In the genomic region with DNA sequence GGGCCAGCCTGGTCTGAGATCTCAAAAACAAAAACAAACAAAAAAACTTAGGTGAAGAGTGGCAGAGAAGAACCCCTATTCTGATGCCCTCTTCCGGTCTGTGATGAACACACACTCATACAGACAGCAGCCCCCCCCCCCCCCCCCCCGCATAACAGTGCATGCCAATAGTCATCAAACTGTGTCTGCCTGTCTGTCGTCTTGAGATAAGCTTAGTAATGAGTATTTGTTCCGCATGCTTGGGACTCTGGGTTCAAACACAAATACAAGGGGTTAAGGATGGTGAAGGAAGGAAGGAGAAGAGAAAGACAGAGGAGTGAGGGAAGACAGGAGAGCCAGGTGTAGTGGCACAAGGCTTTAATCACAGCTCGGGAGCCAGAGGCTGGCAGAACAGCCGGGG, we compare ENCODE assay signal across 32 mouse cellular contexts. TPM values are rescaled to one million over a fixed set of nuclear protein-coding genes. Genes with fewer than 3 reads are reported as not detected.
DNase-seq lines count a peak whose midpoint lies in the region; ATAC-seq lines count a peak whose summit lies in the region.
"Had no signal": no experiment of that assay in that cellular context is flagged by ENCODE, and none has a peak within 500 bp of the region (broad histone marks: within the 10 kb centered on the region; RNA-seq: fewer than 3 reads in every experiment).

No protein-coding gene starts in this region.

- no peaks in the 10 kb centered on the region for H3K9me3 ChIP-seq in liver, embryonic 12.5 days (replicated peaks)
- H3K9me3 ChIP-seq in liver, embryonic 15.5 days (replicated peaks), result no peaks in the 10 kb centered on the region
- H3K9me3 ChIP-seq: embryonic facial prominence, embryonic 10.5 days; forebrain, embryonic 12.5 days; forebrain, embryonic 15.5 days; heart, embryonic 10.5 days; heart, embryonic 13.5 days; hindbrain, embryonic 15.5 days had no signal

- H3K9ac ChIP-seq in liver, embryonic 12.5 days, result no peak overlapping the region
- no peak overlapping the region for H3K9ac ChIP-seq in liver, embryonic 15.5 days
- H3K9ac ChIP-seq: embryonic facial prominence, embryonic 13.5 days; forebrain, embryonic 12.5 days; forebrain, embryonic 15.5 days; heart, embryonic 13.5 days; hindbrain, embryonic 15.5 days had no signal

- ATAC-seq in liver, embryonic 12.5 days, result peak; percentile 72
- ATAC-seq in liver, embryonic 15.5 days (ENCODE audit: insufficient read depth), result 0 out of 2 replicates have a peak, but pooled peaks have one; percentile 37
- peak; percentile 72 for ATAC-seq in megakaryocyte-erythroid progenitor cell, adult 5-6 weeks (replicated peaks; ENCODE audit: low FRiP score, low TSS enrichment, poor library complexity, severe bottlenecking)
- ATAC-seq: activated CD4-positive, CD25-positive, alpha-beta regulatory T cell, adult 4 months; forebrain, embryonic 15.5 days had no signal

- no peaks in the 10 kb centered on the region for H3K27me3 ChIP-seq in liver, embryonic 12.5 days (replicated peaks)
- H3K27me3 ChIP-seq in liver, embryonic 15.5 days, result no peaks in the 10 kb centered on the region
- H3K27me3 ChIP-seq: embryonic facial prominence, embryonic 13.5 days; forebrain, embryonic 12.5 days; forebrain, embryonic 15.5 days; heart, embryonic 13.5 days; hindbrain, embryonic 15.5 days had no signal

- peak; percentile 26 for DNase-seq in MEL-GATA-1-ER (ENCODE audit: extremely low read depth, low read depth)
- no peak for DNase-seq in embryo, embryonic 9.5 days (ENCODE audit: extremely low spot score)
- DNase-seq in layer of hippocampus, adult 9-11 months, result no peak
- DNase-seq in B cell, adult 2 months, result no peak
- no peak for DNase-seq in gastrocnemius, adult 8-10 months (ENCODE audit: low spot score in 2 of 2)
- DNase-seq: adrenal gland, postnatal 10 days; cerebellum, adult 11 months; cerebellum, adult 2 months; cerebellum, adult 9-11 months; cerebellum, postnatal 25 days; gastrocnemius, postnatal 10 days; gastrocnemius, postnatal 36 days; heart, adult 2 months; heart, postnatal 14 days; heart, postnatal 4 days had no signal

- peaks cover 11% of the 10 kb centered on the region for H3K4me1 ChIP-seq in liver, embryonic 12.5 days
- H3K4me1 ChIP-seq in liver, embryonic 15.5 days (replicated peaks), result 0 out of 2 replicates have a peak, but pooled peaks cover 3% of the 10 kb centered on the region
- H3K4me1 ChIP-seq: embryonic facial prominence, embryonic 10.5 days; embryonic facial prominence, embryonic 13.5 days; forebrain, embryonic 12.5 days; forebrain, embryonic 15.5 days; heart, embryonic 10.5 days; heart, embryonic 13.5 days; hindbrain, embryonic 15.5 days had no signal

- no peak overlapping the region for H3K27ac ChIP-seq in liver, embryonic 12.5 days
- H3K27ac ChIP-seq in liver, embryonic 15.5 days (replicated peaks), result no peak overlapping the region
- H3K27ac ChIP-seq: embryonic facial prominence, embryonic 10.5 days; embryonic facial prominence, embryonic 13.5 days; forebrain, embryonic 12.5 days; forebrain, embryonic 15.5 days; heart, adult 2 months; heart, embryonic 10.5 days; heart, embryonic 13.5 days; hindbrain, embryonic 15.5 days had no signal

- no peak overlapping the region for H3K4me2 ChIP-seq in liver, embryonic 12.5 days
- no peak overlapping the region for H3K4me2 ChIP-seq in liver, embryonic 15.5 days
- H3K4me2 ChIP-seq: embryonic facial prominence, embryonic 13.5 days; forebrain, embryonic 12.5 days; forebrain, embryonic 15.5 days; heart, embryonic 13.5 days; hindbrain, embryonic 15.5 days had no signal

- peaks cover 92% of the 10 kb centered on the region for H3K36me3 ChIP-seq in liver, embryonic 12.5 days
- peaks cover 87% of the 10 kb centered on the region for H3K36me3 ChIP-seq in liver, embryonic 15.5 days (replicated peaks)

- 50% methylated on average over 6 of the region's 6 CpGs for WGBS in liver, embryonic 12.5 days (ENCODE audit: insufficient replicate concordance)
- 41% methylated on average over 6 of the region's 6 CpGs for WGBS in liver, embryonic 15.5 days (ENCODE audit: insufficient replicate concordance)

- H3K4me3 ChIP-seq in liver, embryonic 12.5 days, result no peak overlapping the region
- no peak overlapping the region for H3K4me3 ChIP-seq in liver, embryonic 15.5 days (replicated peaks)
- H3K4me3 ChIP-seq: embryonic facial prominence, embryonic 10.5 days; embryonic facial prominence, embryonic 13.5 days; erythroblast, embryonic 14.5 days; forebrain, embryonic 12.5 days; forebrain, embryonic 15.5 days; heart, adult 2 months; heart, embryonic 10.5 days; heart, embryonic 13.5 days; hindbrain, embryonic 15.5 days had no signal

RNA-seq across cellular contexts. Expression of gene Pex11g, which starts 31.0 kb away (rescaled TPM):
- polyA plus RNA-seq in liver, embryonic 12.5 days (2016; fragmentation: Nextera tagmentation; extraction: Ambion mirVana), result 3.4 and 3.6 TPM in 2 replicates
- 6.7 and 8.0 TPM in 2 replicates for polyA plus RNA-seq in liver, embryonic 15.5 days (2015; fragmentation: Nextera tagmentation; extraction: Ambion mirVana)
- 2.0 and 3.0 TPM in 2 replicates for total RNA-seq in megakaryocyte-erythroid progenitor cell, adult 5-6 weeks (2014; fragmentation: Nextera tagmentation)
- total RNA-seq in megakaryocyte-erythroid progenitor cell, adult 5-6 weeks (2017), result 1.3 and 6.2 TPM in 2 replicates
- 1 to 10 TPM; 2.0 to 3.2 (median 2.7) TPM for total RNA-seq in gastrocnemius, adult 8-10 months (2022)

RNA-seq across cellular contexts. Expression of gene Tex45, which starts 34.2 kb away (rescaled TPM):
- 0.08 TPM in 1 of 2 replicates, not detected in the other for polyA plus RNA-seq in liver, embryonic 12.5 days (2016; fragmentation: Nextera tagmentation; extraction: Ambion mirVana)
- not detected in 2 replicates for polyA plus RNA-seq in liver, embryonic 15.5 days (2015; fragmentation: Nextera tagmentation; extraction: Ambion mirVana)
- not detected in 2 replicates for total RNA-seq in megakaryocyte-erythroid progenitor cell, adult 5-6 weeks (2014; fragmentation: Nextera tagmentation)
- total RNA-seq in megakaryocyte-erythroid progenitor cell, adult 5-6 weeks (2017), result not detected in 2 replicates
- total RNA-seq in gastrocnemius, adult 8-10 months (2022), result not detected
- total RNA-seq: common myeloid progenitor, adult 5-6 weeks; ES-E14; granulocyte monocyte progenitor cell, adult 5-6 weeks; heart, postnatal 14 days had no signal
- polyA plus RNA-seq: activated CD4-positive, CD25-positive, alpha-beta regulatory T cell, adult 4 months; erythroblast, embryonic 14.5 days; forebrain, embryonic 12.5 days; heart, adult 2 months; heart, embryonic 10.5 days; heart, embryonic 13.5 days; heart, embryonic 16.5 days; hindbrain, embryonic 11.5 days had no signal

RNA-seq across cellular contexts. Expression of gene Arhgef18, which starts 43.7 kb away (rescaled TPM):
- 4.1 and 4.4 TPM in 2 replicates for polyA plus RNA-seq in liver, embryonic 12.5 days (2016; fragmentation: Nextera tagmentation; extraction: Ambion mirVana)
- polyA plus RNA-seq in liver, embryonic 15.5 days (2015; fragmentation: Nextera tagmentation; extraction: Ambion mirVana), result 1.8 and 2.2 TPM in 2 replicates
- 17.3 and 22.9 TPM in 2 replicates for total RNA-seq in megakaryocyte-erythroid progenitor cell, adult 5-6 weeks (2014; fragmentation: Nextera tagmentation)
- total RNA-seq in megakaryocyte-erythroid progenitor cell, adult 5-6 weeks (2017), result 10.3 and 14.1 TPM in 2 replicates
- 10 to 100 TPM in 1 of 4 experiments, 1 to 10 TPM in 3; 7.4 to 11.5 (median 9.2) TPM for total RNA-seq in gastrocnemius, adult 8-10 months (2022)

RNA-seq across cellular contexts. Expression of gene Zfp358, which starts 56.4 kb away (rescaled TPM):
- polyA plus RNA-seq in liver, embryonic 12.5 days (2016; fragmentation: Nextera tagmentation; extraction: Ambion mirVana), result 7.9 and 8.1 TPM in 2 replicates
- polyA plus RNA-seq in liver, embryonic 15.5 days (2015; fragmentation: Nextera tagmentation; extraction: Ambion mirVana), result 4.8 and 5.8 TPM in 2 replicates
- total RNA-seq in megakaryocyte-erythroid progenitor cell, adult 5-6 weeks (2014; fragmentation: Nextera tagmentation), result 8.8 and 9.3 TPM in 2 replicates
- total RNA-seq in megakaryocyte-erythroid progenitor cell, adult 5-6 weeks (2017), result 2.7 and 5.9 TPM in 2 replicates
- total RNA-seq in gastrocnemius, adult 8-10 months (2022), result 10 to 100 TPM; 39.0 to 44.5 (median 41.3) TPM
